Mouse (Mus musculus): ENCODE data around the gene Magi2. TPM values are rescaled to one million over a fixed set of nuclear protein-coding genes. Genes with fewer than 3 reads are reported as not detected.

The Magi2 gene
- under 1 TPM; 0.42 to 0.85 TPM for total RNA-seq (2023)

GRCm38 (mm10) chr5:19226866-19227243, at the start of gene Magi2:
Gene Magi2 (plus strand): TSS chr5:19227036.

All from monocyte, adult 59 days (primary cell).